Mouse (Mus musculus) T-cell, adult 66 days (primary cell): ENCODE results near the gene Bfsp2. TPM values are rescaled to one million over a fixed set of nuclear protein-coding genes. Genes with fewer than 3 reads are reported as not detected.

Experiments used
- total RNA-seq, 2 experiments: library from RNA; stranded (reverse); gene quantifications; 3 replicates in 1 of 2; 4 replicates in 1 of 2; pipeline ENCODE4 v1.2.4; 2023

Gene Bfsp2
- total RNA-seq, result 1 to 10 TPM in 1 of 2 experiments, not detected in 1; 1.0 TPM

GRCm38 (mm10) chr9:103480044-103480576 is at the start of gene Bfsp2:
TSS of gene Bfsp2 (minus strand) at chr9:103480420.

Other genes with a start within 250 kb of the Bfsp2 start
- gene Trf, start 250.0 kb downstream of the Bfsp2 start, total RNA-seq, result 10 to 100 TPM; 12.8 to 14.0 TPM
- gene 1300017J02Rik, start 175.3 kb downstream of the Bfsp2 start, total RNA-seq, result 1 to 10 TPM in 1 of 2 experiments, not detected in 1; 3.0 TPM
- 10 to 100 TPM; 79.2 to 84.5 TPM for gene Topbp1, start 175.2 kb downstream of the Bfsp2 start, total RNA-seq
- gene Cdv3, start 114.6 kb downstream of the Bfsp2 start, total RNA-seq, result 100 to 1,000 TPM in 1 of 2 experiments, 10 to 100 TPM in 1; 95.3 to 108 TPM